Mouse (Mus musculus): ENCODE results near the gene Spats2.
A peak's percentile ranks its signal among the peaks of the same experiment; 100 is the strongest.
"Not testable (repeated sequence)": the region's sequence is repeated elsewhere in the genome, so short reads cannot be mapped to it uniquely, and the experiment has no call there.

Gene Spats2

DNA sequence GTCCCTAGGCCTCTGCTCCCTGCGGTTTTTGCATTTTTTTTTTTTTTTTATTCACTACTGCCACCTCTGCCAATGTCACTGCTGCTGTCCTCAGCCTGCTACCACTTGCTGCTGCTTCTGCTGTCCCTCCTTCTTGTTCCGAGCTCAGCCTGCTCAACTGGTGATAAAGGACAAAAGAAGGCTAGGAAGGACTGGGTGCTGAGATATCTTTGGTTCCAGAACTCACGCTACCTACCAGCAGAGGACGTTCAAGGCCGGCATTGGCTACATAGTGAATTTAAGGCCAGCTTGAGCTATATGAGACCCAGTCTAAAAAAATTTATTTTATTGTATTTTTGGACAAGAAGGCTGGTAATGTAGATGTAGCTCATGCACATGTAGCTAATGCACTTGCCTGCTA lies 12.7 kb downstream of the Spats2 start:
- DNase-seq (ENCODE audit: low spot score in 2 of 2): no peak

DNA sequence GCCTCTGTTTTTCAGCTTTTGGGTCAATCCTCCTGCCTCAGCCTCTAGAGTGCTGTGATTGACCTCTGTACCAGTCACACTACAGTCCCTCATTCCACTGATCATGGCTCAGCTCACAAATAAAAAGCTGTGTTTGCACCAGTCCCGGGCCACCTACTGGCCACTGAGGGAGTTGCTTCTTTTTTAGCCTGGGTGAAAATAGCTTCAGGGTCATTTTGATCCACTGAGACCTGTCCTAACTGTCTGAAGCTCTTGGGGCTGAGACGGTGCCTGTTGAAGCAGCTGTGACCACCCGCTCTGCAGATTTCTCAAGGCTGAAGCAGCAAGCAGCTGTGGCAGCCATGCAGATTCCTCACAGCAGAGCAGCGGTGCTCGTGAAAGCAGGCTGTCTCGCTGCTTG lies 14.0 kb downstream of the Spats2 start:
- DNase-seq (ENCODE audit: low spot score in 2 of 2): no peak

DNA sequence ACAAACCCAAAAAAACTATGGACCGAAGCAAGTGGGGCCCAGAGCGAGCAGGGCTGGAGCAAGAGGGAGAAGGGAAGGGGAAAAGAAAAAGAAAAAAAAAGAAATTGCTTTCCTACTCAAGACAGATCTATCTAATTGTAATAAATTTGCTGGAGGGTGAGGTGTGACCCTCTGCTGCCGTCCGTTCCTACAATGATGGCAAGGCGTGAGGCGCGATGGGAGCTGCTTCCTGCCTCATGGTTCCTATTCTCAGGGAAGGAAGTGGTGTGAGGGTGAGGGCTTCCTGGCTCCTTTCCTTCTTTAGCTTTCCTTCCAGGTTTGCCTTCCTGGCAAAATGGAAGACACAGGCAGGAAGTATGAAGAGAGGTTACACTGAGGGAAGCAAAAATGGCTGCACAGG lies 24.8 kb downstream of the Spats2 start:
- DNase-seq (ENCODE audit: low spot score in 2 of 2): no peak

DNA sequence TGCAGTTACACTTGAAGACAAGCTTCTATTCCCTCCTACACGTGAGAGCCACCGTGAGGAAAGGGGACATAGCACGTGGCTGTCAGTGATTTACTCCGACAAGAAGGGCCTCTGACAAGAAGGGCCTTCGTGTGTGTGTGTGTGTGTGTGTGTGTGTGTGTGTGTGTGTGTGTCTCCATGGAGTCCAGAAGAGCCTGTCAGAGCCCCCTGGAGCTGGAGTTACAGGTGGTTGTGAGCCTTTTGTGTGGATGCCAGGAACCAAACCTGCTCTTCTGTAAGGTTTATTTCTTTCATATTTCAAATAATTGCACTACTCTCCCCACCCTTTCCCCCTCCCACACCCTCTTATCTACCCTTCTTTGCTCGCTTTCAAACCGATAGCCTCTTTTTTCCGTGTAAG lies 25.6 kb downstream of the Spats2 start:
- no peak for DNase-seq (ENCODE audit: low spot score in 2 of 2)

DNA sequence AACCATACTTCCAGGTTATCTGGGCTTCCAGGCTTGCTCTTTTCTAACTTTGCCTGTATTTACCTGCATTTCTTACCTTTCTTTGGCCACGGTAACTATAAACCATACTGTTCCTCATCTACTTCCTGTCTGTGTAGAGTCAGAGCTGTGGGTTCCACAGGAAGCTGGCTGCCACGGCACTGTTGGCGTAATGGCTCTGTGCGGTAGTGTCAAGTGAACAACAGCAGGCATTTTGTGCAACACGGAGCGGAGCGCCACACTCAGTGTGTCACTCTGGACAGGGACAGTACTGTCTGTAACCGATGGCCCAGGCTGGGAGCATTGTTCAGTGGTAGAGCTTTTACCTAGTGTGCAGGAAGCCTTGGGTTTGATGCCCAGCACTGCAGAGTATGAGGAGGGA lies 27.8 kb downstream of the Spats2 start:
- no peak for DNase-seq (ENCODE audit: low spot score in 2 of 2)

DNA sequence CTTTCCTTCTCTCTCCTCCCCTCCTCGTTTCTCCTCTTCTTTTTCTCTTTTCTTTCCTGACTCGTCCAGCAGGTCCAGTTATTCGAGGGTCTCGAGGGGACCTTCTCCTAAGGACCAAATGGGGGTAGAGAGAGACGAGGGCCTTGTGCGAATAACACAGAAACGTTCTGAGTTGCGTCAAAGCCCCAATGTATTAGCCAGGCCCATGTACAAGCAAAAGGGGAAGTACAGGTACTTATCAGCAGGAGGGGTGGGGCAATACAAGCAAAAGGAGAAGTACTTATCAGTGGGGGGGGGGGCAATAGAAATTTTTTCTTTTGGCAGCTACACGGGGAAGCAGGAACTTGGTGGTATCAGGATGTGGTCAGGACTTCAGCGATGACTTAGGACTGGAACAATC lies 28.8 kb downstream of the Spats2 start:
- not testable (repeated sequence) for DNase-seq (ENCODE audit: low spot score in 2 of 2)

DNA sequence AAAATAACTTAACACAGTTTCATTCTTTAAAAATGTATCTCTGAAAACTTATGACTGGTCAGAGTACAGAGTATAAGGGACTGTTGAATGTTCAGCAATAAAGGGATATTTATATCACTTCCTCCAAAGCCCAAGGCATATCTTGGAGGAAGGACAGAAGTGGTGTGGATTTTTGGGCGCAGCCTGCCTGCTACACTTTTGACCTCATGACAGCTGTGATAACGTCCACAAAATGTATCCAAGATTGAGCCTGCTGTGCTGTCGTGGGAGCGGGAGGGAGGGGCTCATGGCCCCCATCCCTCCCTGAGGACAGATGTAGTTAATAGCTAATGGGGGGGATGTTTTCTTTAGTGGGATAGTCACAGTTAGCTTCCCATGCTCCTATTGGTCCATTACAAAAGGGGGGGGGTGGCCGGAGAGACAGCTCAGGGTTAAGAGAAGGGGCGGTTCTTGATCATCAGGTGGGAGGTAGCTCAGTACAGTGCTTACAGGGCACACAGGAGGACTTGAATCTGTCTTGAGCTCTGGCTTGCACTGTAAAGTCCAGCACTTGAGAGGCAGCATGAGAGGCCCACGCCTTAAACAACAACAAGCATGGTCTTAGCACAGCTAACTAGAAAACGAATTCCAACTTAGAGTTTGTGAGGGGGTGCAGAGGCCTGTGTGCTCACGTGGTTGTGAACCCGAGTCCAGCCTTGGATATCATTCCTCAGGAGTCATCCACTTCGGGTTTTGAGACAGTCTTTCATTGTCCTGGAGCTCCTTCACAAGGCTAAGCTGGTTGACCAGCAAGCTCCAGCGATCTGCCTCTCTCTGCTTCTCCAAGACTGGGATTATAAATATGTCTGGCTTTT lies 38.0 kb downstream of the Spats2 start:
- DNase-seq (ENCODE audit: low spot score in 2 of 2): no peak

DNA sequence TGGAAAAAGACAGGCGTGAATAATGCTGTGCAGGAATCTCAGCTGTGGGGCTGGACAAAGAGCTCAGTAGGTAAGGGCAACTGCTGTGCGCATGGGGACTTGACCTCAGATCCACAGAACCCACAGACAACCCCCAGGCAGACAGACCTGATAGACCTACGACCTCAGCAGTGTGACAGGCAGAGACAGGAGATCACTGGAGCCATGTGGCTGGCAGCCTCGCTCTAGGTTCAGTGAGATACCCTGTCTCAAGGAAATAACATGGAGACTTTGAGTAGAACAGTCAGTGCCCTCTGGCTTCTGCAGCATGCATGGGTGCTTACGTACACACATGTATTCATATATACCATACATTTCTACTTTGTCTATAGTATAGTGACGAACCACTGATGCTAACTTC lies 46.4 kb downstream of the Spats2 start:
- DNase-seq (ENCODE audit: low spot score in 2 of 2): no peak

DNA sequence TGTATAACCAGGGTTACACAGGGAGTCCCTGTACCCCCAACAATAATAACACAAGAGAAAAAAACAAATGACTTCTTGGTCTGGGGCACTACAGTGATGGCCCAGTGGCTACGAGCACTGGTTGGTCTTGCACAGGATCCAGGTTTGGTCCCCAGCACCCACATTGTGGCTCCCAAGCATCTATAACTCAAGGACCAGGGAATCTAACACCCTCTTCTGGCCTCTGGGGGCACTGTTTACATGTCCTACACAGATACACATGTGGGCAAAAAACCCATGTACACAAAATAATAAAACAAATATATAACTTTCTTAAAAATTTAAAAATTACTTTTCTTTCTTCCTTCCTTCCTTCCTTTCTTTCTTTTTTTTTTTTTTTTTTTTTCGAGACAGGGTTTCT lies 53.9 kb downstream of the Spats2 start:
- DNase-seq (ENCODE audit: low spot score in 2 of 2): no peak

DNA sequence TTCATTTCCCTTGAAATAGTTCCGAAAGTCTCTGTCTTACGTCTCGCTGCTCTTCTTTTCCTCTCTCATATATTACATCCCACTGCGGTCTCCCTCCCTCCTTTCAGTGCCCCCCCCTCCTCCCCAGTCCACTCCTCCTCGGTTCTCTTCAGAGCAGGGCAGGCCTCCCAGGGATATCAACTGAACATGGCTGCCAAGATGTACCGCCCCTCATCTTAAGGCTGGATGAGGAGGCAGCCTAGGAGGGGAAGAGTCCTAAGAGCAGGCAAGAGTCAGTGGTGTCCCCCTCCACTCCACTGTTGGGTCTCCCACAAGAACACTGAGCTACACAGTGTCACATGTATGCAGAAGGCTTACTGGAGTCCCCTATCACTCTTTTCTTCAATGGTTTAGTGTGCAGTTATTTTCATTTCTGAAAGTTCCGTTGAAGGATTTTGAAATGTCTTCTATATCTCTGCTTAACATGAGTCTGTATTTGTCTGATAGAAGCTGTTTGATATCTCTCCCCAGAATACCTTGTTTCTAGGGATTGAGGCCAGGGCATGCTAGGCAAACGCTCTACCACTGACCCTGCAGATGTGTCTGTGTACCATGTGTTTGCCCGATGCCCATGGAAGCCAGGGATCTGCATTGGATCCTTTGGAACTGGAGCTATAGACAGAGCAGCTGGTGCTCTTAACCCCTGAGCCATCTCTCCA lies 58.6 kb downstream of the Spats2 start:
- DNase-seq (ENCODE audit: low spot score in 2 of 2): no peak

DNA sequence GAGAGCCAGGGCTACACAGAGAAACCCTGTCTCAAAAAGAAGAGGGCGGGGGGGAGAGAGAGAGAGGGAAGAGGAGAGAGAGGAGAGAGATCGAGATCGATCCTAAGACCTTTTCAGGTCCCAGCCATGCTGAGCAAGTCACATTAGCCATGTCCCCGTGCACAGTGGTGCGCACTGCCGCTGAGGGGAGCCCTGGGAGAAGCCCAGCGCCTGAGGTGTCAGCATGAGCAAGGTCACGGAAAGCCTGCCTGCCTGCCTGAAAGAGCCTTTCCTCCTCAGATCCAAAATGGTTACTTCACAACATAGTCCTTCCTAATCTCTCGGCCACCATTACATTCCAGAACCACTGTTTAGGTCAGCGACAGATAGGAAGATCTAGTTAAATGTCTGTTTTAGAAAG lies 68.6 kb downstream of the Spats2 start:
- no peak for DNase-seq (ENCODE audit: low spot score in 2 of 2)

DNA sequence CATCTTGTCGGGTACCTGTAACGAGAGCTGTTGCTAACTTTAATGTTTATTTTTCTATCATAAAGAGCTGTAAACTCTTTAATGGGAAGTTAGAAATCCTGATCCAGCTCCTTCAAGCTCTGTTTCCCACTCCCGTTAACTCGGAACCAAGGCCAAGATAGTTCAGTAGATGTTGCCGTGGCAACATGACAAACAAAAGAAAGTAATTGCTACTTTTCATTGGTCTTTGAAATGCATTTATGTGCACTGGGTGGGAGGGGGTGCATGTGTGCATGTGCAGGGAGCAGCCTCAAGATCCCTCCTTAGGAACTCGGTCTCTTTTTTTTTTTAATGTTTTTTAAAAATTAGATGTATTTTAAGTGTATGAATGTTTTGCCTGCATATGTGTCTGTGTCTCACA lies 69.3 kb downstream of the Spats2 start:
- DNase-seq (ENCODE audit: low spot score in 2 of 2): no peak

DNA sequence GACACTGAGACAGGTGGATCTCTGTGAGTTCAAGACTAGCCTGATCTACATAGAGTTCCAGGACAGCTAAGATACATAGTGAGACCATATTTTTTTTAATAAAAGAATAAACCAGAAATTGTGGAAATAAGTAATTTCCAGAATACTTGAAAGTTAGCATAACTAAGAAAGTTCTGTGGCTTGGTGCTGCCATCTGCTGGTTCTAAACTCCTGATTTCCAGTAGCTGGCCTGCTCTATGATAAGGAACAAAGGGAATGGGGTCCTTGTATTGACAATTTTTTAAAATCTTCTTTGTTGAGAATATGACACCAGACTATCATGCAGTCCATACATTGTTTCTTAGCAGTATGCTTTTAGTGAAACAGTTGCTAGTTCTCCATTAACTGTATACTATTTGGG lies 73.0 kb downstream of the Spats2 start:
- DNase-seq (ENCODE audit: low spot score in 2 of 2): no peak

DNA sequence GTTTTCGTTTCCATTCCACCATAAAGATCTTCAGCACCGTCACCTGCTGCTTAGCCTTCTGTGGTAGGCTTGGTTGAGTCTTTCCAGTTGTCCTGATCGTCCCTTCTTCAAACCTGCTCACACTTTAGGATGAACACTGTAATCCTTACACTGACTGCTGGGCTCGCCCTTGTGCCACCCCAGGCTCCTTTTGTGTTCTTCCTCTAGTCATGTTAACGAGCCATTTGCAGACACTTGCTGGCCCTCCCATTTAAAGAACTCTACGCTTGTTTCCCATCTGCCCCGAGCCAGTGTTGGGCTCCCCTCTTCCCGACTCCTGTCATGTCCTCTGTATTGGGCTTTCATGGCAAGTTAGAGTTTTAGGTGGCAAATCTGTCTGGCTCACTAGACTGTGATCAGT lies 80.2 kb downstream of the Spats2 start:
- DNase-seq (ENCODE audit: low spot score in 2 of 2): no peak

DNA sequence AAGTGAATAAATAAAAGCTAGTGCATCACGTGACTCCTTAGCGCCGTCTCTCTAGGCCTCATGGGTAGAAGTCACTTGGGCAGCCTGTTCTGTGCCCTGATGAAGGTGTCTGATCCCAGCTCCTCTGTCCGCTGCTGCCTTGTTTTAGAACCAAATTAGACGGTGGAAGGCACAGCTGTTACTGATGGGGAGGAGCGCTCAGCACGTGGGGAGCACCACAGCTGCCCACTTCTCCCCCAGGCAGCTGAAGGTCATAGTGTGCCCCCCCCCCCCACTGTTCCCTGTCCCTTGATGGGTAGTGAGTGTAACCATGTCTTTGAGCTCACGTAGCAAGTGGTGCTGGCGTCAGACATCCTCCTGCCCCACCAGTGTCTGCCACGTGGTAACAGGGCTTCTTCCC lies 87.5 kb downstream of the Spats2 start:
- DNase-seq (ENCODE audit: low spot score in 2 of 2): no peak

DNA sequence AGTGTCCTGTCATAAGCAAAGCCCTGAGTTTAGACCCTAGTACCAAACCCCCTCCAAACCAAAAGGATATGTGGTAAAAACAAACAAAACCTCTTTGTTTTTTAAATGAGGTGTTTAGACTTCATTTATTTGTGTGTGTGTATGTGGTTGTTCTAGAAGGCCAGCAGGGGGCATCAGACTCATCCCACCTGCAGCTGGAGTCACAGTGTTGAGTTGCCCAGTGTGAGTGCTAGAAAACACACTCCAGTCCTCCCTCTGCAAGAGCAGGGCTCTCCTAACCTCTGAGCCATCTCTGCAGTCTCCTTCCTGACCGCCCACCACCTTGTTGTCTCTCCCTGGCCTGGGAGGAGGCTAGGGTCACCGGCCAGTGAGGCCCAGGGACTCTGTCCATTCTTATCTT lies 89.2 kb downstream of the Spats2 start:
- DNase-seq (ENCODE audit: low spot score in 2 of 2): no peak

DNA sequence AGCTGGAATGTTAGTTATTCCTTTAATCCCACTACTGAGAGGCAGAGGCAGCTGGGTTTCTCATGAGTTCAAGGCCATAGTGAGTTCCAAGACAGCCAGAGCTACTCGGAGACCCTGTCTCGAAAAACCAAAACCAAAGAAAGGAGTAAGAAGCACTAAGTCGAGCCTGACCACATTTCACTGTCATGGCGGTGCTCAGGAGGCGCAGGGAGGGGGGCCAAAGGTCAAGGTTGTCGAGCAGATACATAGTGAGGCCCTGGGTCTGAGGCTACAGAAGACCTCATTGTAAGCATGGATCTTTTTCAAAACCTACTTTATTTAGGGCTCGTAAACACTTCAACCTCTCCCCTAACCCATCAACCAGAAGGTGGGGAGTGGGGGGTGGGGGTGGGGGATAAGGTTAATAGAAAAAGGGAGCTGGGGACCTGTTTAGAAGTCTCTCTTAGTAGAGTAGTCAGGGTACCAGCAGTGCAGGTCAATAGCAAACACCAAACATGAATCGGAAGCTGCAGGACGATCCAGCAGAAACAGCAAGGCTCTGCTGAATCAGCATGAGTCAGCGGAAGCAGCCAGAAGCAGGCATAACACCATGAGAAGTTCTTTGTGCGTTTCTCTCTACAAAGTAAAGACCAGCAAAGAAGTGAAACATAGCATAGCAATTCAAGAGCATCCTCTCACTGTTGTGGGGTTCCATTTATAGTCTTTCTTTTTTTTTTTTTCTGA lies 90.2 kb downstream of the Spats2 start:
- no peak for DNase-seq (ENCODE audit: low spot score in 2 of 2)

DNA sequence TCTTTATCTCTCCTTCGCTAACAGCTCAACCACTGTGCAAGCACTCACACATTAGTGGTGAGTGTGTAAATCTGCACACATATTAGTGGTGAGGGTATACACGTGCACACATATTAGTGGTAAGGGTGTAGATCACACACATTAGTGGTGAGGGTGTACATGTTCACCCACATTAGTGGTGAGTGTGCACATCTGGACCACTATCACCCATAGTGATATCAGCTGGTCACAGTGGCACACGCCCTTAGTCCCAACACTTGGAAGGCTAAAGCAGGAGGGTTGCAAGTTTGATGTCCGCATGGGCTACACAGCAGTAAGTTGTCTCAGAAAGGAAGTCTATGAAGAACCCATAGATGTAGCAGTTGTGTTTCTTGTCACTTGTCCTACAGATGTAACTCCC lies 91.9 kb downstream of the Spats2 start:
- no peak for DNase-seq (ENCODE audit: low spot score in 2 of 2)

DNA sequence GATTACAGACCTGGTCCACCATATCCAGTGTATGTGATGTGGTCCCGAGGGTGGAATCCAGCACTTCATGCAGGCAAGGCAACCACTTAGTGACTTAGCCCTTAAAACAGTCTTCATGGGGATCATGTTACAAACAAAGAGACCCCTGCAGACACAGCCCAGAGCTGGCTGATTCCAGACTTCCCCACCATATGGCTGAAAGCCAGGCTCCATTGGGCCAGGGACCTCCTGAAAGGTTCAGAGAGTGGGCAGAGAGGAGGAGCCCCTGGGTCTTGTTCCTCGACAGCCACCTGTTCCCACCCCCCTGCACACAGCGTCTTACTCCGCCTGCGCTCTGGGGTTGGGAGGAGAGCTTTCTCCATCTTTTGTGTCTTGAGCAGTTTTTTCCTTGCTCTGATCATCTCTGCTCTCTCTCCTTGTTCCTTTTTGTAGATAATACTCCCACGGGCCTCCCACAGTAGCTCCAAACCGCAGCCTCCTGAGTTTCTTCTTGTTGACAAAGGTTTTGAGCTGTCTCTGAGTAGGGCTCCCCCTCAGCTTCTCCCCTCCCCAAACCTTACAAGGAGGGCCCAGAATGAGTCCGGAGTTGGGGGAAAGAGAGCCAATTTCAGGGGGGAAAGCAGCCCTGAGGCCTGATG lies 95.7 kb downstream of the Spats2 start:
- no peak for DNase-seq (ENCODE audit: low spot score in 2 of 2)

DNA sequence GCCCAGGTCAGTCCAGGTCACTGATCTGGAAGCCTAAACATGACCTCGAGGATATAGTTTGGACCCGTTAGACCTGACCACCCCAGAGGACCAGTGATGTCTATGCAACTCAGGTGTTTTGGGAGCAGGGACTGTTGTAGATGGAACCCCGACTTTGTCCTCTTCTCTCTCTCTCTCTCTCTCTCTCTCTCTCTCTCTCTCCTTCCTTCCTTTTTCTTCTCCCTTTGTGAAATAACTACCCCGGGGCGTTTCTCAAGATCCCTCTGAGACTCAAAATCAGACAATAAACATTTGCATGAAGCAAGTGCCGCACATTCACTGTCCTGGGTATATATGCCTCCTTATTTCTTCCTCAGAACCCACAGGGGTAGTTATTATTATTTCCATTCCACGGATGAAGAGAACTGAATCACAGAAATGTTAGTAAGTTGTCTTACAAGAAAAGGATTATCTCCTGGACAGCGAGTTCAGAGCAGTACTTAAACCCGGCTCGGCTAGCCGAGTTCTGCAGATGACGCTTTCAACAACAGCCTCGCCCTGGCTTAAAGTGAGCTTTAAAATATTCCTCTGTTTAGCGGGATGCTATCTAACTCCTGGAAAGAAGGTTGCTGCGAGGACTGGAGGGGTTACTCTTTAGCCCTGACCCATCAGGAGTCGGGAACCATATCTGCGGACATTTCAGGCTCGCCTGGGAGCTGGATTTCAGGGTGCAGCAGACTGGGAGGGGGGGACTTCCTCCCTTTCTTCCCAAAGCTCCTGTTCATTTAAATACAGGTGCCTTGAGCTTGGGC lies 97.3 kb downstream of the Spats2 start:
- no peak for DNase-seq (ENCODE audit: low spot score in 2 of 2)

DNA sequence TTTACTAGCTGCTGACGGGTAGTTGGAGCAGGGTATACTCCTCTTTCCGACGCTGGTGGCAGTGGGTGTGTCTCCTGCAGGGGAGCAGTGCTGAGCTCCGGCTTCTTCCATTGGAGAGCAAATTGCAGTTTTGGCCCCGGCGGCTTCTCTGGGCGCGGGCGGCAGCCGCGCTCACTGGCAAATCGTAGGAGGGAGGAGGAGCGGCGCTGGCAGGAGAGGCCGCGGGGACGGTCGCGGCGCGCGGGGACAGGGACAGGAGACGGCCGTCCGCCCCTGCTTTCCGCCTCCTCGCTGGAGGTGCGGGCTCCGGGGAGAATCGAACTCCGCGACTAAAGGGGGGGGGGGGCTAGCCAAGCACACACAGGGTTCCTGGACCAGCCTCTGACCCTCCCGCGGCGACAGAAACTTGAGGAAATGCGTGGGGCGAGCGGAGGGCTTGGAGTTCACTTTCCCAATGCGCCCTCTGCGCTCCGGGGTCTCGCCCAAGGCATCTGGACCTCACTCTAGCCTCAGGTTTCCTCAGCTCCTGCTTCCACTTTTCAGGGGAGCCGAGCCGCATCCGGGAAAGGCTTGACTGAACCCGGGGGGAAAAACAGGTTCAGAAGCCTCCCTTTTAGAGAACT lies 98.0 kb downstream of the Spats2 start:
- peak; percentile 46 to 54 for DNase-seq (ENCODE audit: low spot score in 2 of 2)
